Mouse (Mus musculus) forebrain, embryonic 12.5 days (tissue): ENCODE results near the gene Atp6ap1. TPM values are rescaled to one million over a fixed set of nuclear protein-coding genes. Genes with fewer than 3 reads are reported as not detected.

ENCODE experiments used
- ATAC-seq: fragments of 200-750 bp; cut with Nextera tagmentation; 2 replicates; pipeline ENCODE4 v1.8.0; 2017; ENCODE audit warnings: moderate TSS enrichment; ENCODE audit not compliant: low FRiP score
- H3K27ac ChIP-seq: fragments of 300-500 bp; sonication (generic); 2 replicates; pipeline ENCODE4 v1.5.1; 2016; ENCODE audit warnings: mild to moderate bottlenecking
- H3K27me3 ChIP-seq: fragments of 300-500 bp; sonication (generic); 2 replicates; pipeline ENCODE4 v1.6.1; 2016; ENCODE audit warnings: mild to moderate bottlenecking
- H3K36me3 ChIP-seq: fragments of 300-500 bp; sonication (generic); replicated peaks from 2 replicates; pipeline ENCODE4 v1.6.1; 2016; ENCODE audit warnings: mild to moderate bottlenecking
- H3K4me1 ChIP-seq: fragments of 300-500 bp; sonication (generic); 2 replicates; pipeline ENCODE4 v1.6.1; 2016
- H3K4me2 ChIP-seq: fragments of 300-500 bp; sonication (generic); 2 replicates; pipeline ENCODE4 v1.6.1; 2016; ENCODE audit warnings: mild to moderate bottlenecking, moderate library complexity
- H3K4me3 ChIP-seq: fragments of 300-500 bp; sonication (generic); replicated peaks from 2 replicates; pipeline ENCODE4 v1.5.1; 2016; ENCODE audit warnings: mild to moderate bottlenecking
- H3K9ac ChIP-seq: fragments of 300-500 bp; sonication (generic); 2 replicates; pipeline ENCODE4 v1.6.1; 2016; ENCODE audit warnings: mild to moderate bottlenecking
- H3K9me3 ChIP-seq: fragments of 300-500 bp; sonication (generic); 2 replicates; pipeline ENCODE4 v1.6.1; 2016
- WGBS: fragments of 180-500 bp; shearing (Covaris S2); methylation state at CpG from one replicate; pipeline ENCODE4 v1.1.7; 2016; 5-methylcytosine and 5-hydroxymethylcytosine counted together
- polyA plus RNA-seq: library from polyadenylated mRNA; unstranded; fragments of >200 nt; fragmentation: Nextera tagmentation; extraction: Ambion mirVana; gene quantifications from 2 replicates; pipeline ENCODE4 v1.2.1, GENCODE M21; 2016

The Atp6ap1 gene
- polyA plus RNA-seq, 1 experiment from 2014 or later: 104 TPM

- no peaks in the 10 kb centered on the region for H3K36me3 ChIP-seq
- ATAC-seq: no peak
- no peaks in the 10 kb centered on the region for H3K9me3 ChIP-seq
- no peaks in the 10 kb centered on the region for H3K27me3 ChIP-seq
- H3K4me2 ChIP-seq: no peak overlapping the region
- peaks cover under 1% of the 10 kb centered on the region; the same call in 1 of the 2 replicates for H3K4me1 ChIP-seq
- no peak overlapping the region for H3K4me3 ChIP-seq
- H3K27ac ChIP-seq: no peak overlapping the region
- H3K9ac ChIP-seq: no peak overlapping the region
- WGBS: 77% methylated on average over 8 of the region's 8 CpGs
Measured at GRCm38 (mm10) chrX:74277916-74278315, 19.0 kb upstream of the Atp6ap1 start.

- no peaks in the 10 kb centered on the region for H3K9me3 ChIP-seq
- peak overlapping the region; percentile 68 for H3K4me2 ChIP-seq
- H3K36me3 ChIP-seq: no peaks in the 10 kb centered on the region
- peak overlapping the region; percentile 67 for H3K9ac ChIP-seq
- H3K27ac ChIP-seq: no peak overlapping the region
- no peak for ATAC-seq
- peak overlapping the region; percentile 52 for H3K4me3 ChIP-seq
- peaks cover 10% of the 10 kb centered on the region for H3K4me1 ChIP-seq
- WGBS: 20% methylated on average over 14 of the region's 14 CpGs
- no peaks in the 10 kb centered on the region for H3K27me3 ChIP-seq
Measured at GRCm38 (mm10) chrX:74281041-74281731, 15.7 kb upstream of the Atp6ap1 start.

- H3K4me3 ChIP-seq: peak within 1 kb of the TSS; percentile 52
- 15% methylated on average over 16 of the region's 16 CpGs for WGBS
- H3K9ac ChIP-seq: peak within 1 kb of the TSS; percentile 67
- peaks cover 10% of the 10 kb centered on the region for H3K4me1 ChIP-seq
- H3K36me3 ChIP-seq: no peaks in the 10 kb centered on the region
- H3K4me2 ChIP-seq: peak within 1 kb of the TSS; percentile 68
- peak; percentile 63 for ATAC-seq
- peak within 1 kb of the TSS; percentile 75 for H3K27ac ChIP-seq
- H3K27me3 ChIP-seq: no peaks in the 10 kb centered on the region
- H3K9me3 ChIP-seq: no peaks in the 10 kb centered on the region
Measured at GRCm38 (mm10) chrX:74281732-74282394, 15.0 kb upstream of the Atp6ap1 start, which contains the start of the genes Taz and Dnase1l1. Taz (plus strand) TSS chrX:74281912. Dnase1l1 (minus strand) TSS chrX:74282337.

GRCm38 (mm10) chrX:74282395-74283091 is 14.4 kb upstream of the Atp6ap1 start:
- Histone ChIP-seq H3K4me2 (peak overlapping the region; percentile 68), H3K9ac (peak overlapping the region; percentile 67), H3K27ac (peak overlapping the region; percentile 75), H3K4me1 (peaks cover 10% of the 10 kb centered on the region), H3K36me3 (no peaks in the 10 kb centered on the region), H3K27me3 (no peaks in the 10 kb centered on the region), H3K9me3 (no peaks in the 10 kb centered on the region), H3K4me3 (peak overlapping the region; percentile 52)
- ATAC-seq: peak; percentile 86
- WGBS: 20% methylated on average over 39 of the region's 39 CpGs

- 37% methylated on average over 5 of the region's 5 CpGs for WGBS
- Histone ChIP-seq H3K36me3 (peaks cover 1% of the 10 kb centered on the region; the same call in 1 of the 2 replicates), H3K27ac (peak overlapping the region; percentile 75), H3K4me1 (peaks cover 10% of the 10 kb centered on the region), H3K4me2 (peak overlapping the region; percentile 68), H3K27me3 (no peaks in the 10 kb centered on the region), H3K4me3 (peak overlapping the region; percentile 52), H3K9ac (peak overlapping the region; percentile 67), H3K9me3 (no peaks in the 10 kb centered on the region)
- ATAC-seq: peak; percentile 39
Measured at GRCm38 (mm10) chrX:74283092-74283437, 13.8 kb upstream of the Atp6ap1 start.

- no peak overlapping the region for H3K4me3 ChIP-seq
- H3K36me3 ChIP-seq: peaks cover 7% of the 10 kb centered on the region; the same call in 1 of the 2 replicates
- H3K4me1 ChIP-seq: peaks cover 2% of the 10 kb centered on the region; the same call in 1 of the 2 replicates
- H3K4me2 ChIP-seq: no peak overlapping the region
- ATAC-seq: no peak
- no peak overlapping the region for H3K9ac ChIP-seq
- 78% methylated on average over 4 of the region's 4 CpGs for WGBS
- no peaks in the 10 kb centered on the region for H3K27me3 ChIP-seq
- H3K27ac ChIP-seq: no peak overlapping the region
- no peaks in the 10 kb centered on the region for H3K9me3 ChIP-seq
Measured at GRCm38 (mm10) chrX:74293431-74293830, 3.5 kb upstream of the Atp6ap1 start.

- no peaks in the 10 kb centered on the region for H3K9me3 ChIP-seq
- ATAC-seq: no peak
- WGBS: 100% methylated on average over 1 of the region's 1 CpGs
Measured at GRCm38 (mm10) chrX:74298348-74298747, 1.5 kb downstream of the Atp6ap1 start.

GRCm38 (mm10) chrX:74299721-74300120 is 2.8 kb downstream of the Atp6ap1 start:
- no peaks in the 10 kb centered on the region for H3K27me3 ChIP-seq
- no peaks in the 10 kb centered on the region for H3K9me3 ChIP-seq
- 89% methylated on average over 3 of the region's 3 CpGs for WGBS
- H3K9ac ChIP-seq: no peak overlapping the region
- H3K4me2 ChIP-seq: no peak overlapping the region
- ATAC-seq: no peak
- H3K4me3 ChIP-seq: no peak overlapping the region
- H3K36me3 ChIP-seq: peaks cover 38% of the 10 kb centered on the region
- peaks cover 8% of the 10 kb centered on the region; the same call in 1 of the 2 replicates for H3K4me1 ChIP-seq
- no peak overlapping the region for H3K27ac ChIP-seq

More at GRCm38 (mm10) chrX:74298348-74298747, 1.5 kb downstream of the Atp6ap1 start:
- H3K27me3 ChIP-seq: no peaks in the 10 kb centered on the region
- no peak overlapping the region for H3K9ac ChIP-seq
- no peak overlapping the region for H3K27ac ChIP-seq
- H3K4me1 ChIP-seq: peaks cover 2% of the 10 kb centered on the region; the same call in 1 of the 2 replicates
- peaks cover 31% of the 10 kb centered on the region for H3K36me3 ChIP-seq
- no peak overlapping the region for H3K4me2 ChIP-seq
- H3K4me3 ChIP-seq: no peak overlapping the region

- WGBS: 19% methylated on average over 37 of the region's 41 CpGs
- no peaks in the 10 kb centered on the region for H3K9me3 ChIP-seq
- peak within 1 kb of the TSS; percentile 48 for H3K4me3 ChIP-seq
- H3K27me3 ChIP-seq: no peaks in the 10 kb centered on the region
- H3K9ac ChIP-seq: peak within 1 kb of the TSS; percentile 82
- H3K36me3 ChIP-seq: peaks cover 66% of the 10 kb centered on the region
- peak within 1 kb of the TSS; percentile 80 for H3K4me2 ChIP-seq
- peak within 1 kb of the TSS; percentile 91 for H3K27ac ChIP-seq
- peak; percentile 89 for ATAC-seq
- H3K4me1 ChIP-seq: peaks cover 15% of the 10 kb centered on the region
Measured at GRCm38 (mm10) chrX:74304867-74305700, 8.2 kb downstream of the Atp6ap1 start, which contains the start of gene Gdi1. Gdi1 (plus strand) TSS chrX:74304998.

- Histone ChIP-seq H3K27me3 (no peaks in the 10 kb centered on the region), H3K27ac (peak within 1 kb of the TSS; percentile 75), H3K36me3 (peaks cover 26% of the 10 kb centered on the region), H3K4me3 (peak within 1 kb of the TSS; percentile 61), H3K4me2 (peak within 1 kb of the TSS; percentile 70), H3K4me1 (peaks cover 8% of the 10 kb centered on the region), H3K9ac (peak within 1 kb of the TSS; percentile 72), H3K9me3 (no peaks in the 10 kb centered on the region)
- WGBS: 16% methylated on average over 53 of the region's 59 CpGs
- ATAC-seq: peak; percentile 98
Measured at GRCm38 (mm10) chrX:74312540-74313464, 15.9 kb downstream of the Atp6ap1 start, which contains the start of gene Fam50a. Fam50a (plus strand) TSS chrX:74313033.
